Mouse (Mus musculus) hindbrain, embryonic 12.5 days (tissue): ENCODE results near the gene Akap1. TPM values are rescaled to one million over a fixed set of nuclear protein-coding genes. Genes with fewer than 3 reads are reported as not detected.

ENCODE experiments used
- ATAC-seq: fragments of 200-750 bp; cut with Nextera tagmentation; 2 replicates; pipeline ENCODE4 v1.8.0; 2017; ENCODE audit warnings: moderate TSS enrichment; ENCODE audit not compliant: low FRiP score
- H3K27ac ChIP-seq: fragments of 300-500 bp; sonication (generic); 2 replicates; pipeline ENCODE4 v1.5.1; 2016; ENCODE audit warnings: mild to moderate bottlenecking
- H3K27me3 ChIP-seq: fragments of 300-500 bp; sonication (generic); 2 replicates; pipeline ENCODE4 v1.6.1; 2016; ENCODE audit warnings: mild to moderate bottlenecking
- H3K36me3 ChIP-seq: fragments of 300-500 bp; sonication (generic); 2 replicates; pipeline ENCODE4 v1.6.1; 2016; ENCODE audit warnings: mild to moderate bottlenecking
- H3K4me1 ChIP-seq: fragments of 300-500 bp; sonication (generic); 2 replicates; pipeline ENCODE4 v1.6.1; 2016
- H3K4me2 ChIP-seq: fragments of 300-500 bp; sonication (generic); replicated peaks from 2 replicates; pipeline ENCODE4 v1.6.1; 2016; ENCODE audit warnings: mild to moderate bottlenecking
- H3K4me3 ChIP-seq: fragments of 300-500 bp; sonication (generic); 2 replicates; pipeline ENCODE4 v1.5.1; 2016; ENCODE audit warnings: mild to moderate bottlenecking
- H3K9ac ChIP-seq: fragments of 300-500 bp; sonication (generic); 2 replicates; pipeline ENCODE4 v1.6.1; 2016; ENCODE audit warnings: mild to moderate bottlenecking, moderate library complexity
- H3K9me3 ChIP-seq: fragments of 300-500 bp; sonication (generic); replicated peaks from 2 replicates; pipeline ENCODE4 v1.6.1; 2016; ENCODE audit warnings: mild to moderate bottlenecking
- WGBS: fragments of 180-500 bp; shearing (Covaris S2); methylation state at CpG from one replicate; pipeline ENCODE4 v1.1.7; 2016; 5-methylcytosine and 5-hydroxymethylcytosine counted together
- polyA plus RNA-seq: library from polyadenylated mRNA; unstranded; fragments of >200 nt; fragmentation: Nextera tagmentation; extraction: Ambion mirVana; gene quantifications from 2 replicates; pipeline ENCODE4 v1.2.1, GENCODE M21; 2016

The Akap1 gene
- polyA plus RNA-seq, 1 experiment from 2014 or later: 21.8 TPM

- no peak for ATAC-seq
- 73% methylated on average over 3 of the region's 3 CpGs for WGBS
- Histone ChIP-seq H3K4me2 (no peak overlapping the region), H3K4me1 (peaks cover 27% of the 10 kb centered on the region), H3K9me3 (no peaks in the 10 kb centered on the region), H3K27ac (no peak overlapping the region), H3K4me3 (no peak overlapping the region), H3K27me3 (no peaks in the 10 kb centered on the region), H3K9ac (no peak overlapping the region), H3K36me3 (peaks cover 10% of the 10 kb centered on the region)
Measured at GRCm38 (mm10) chr11:88849732-88850131, 14.7 kb downstream of the Akap1 start.

GRCm38 (mm10) chr11:88849284-88849683 lies 15.1 kb downstream of the Akap1 start:
- no peak overlapping the region for H3K4me3 ChIP-seq
- 78% methylated on average over 8 of the region's 8 CpGs for WGBS
- no peak for ATAC-seq
- no peak overlapping the region for H3K27ac ChIP-seq
- H3K9ac ChIP-seq: 0 out of 2 replicates have a peak overlapping the region, but pooled peaks have one; percentile 18
- H3K4me1 ChIP-seq: peaks cover 27% of the 10 kb centered on the region
- H3K4me2 ChIP-seq: no peak overlapping the region
- H3K36me3 ChIP-seq: peaks cover 15% of the 10 kb centered on the region
- H3K27me3 ChIP-seq: no peaks in the 10 kb centered on the region
- H3K9me3 ChIP-seq: no peaks in the 10 kb centered on the region

- no peak overlapping the region for H3K4me2 ChIP-seq
- H3K27ac ChIP-seq: peak overlapping the region; percentile 5; the same call in 1 of the 2 replicates
- peaks cover 27% of the 10 kb centered on the region for H3K4me1 ChIP-seq
- no peak overlapping the region for H3K4me3 ChIP-seq
- WGBS: 28% methylated on average over 5 of the region's 5 CpGs
- H3K27me3 ChIP-seq: no peaks in the 10 kb centered on the region
- no peaks in the 10 kb centered on the region for H3K9me3 ChIP-seq
- 0 out of 2 replicates have a peak overlapping the region, but pooled peaks have one; percentile 18 for H3K9ac ChIP-seq
- peak; percentile 66 for ATAC-seq
- peaks cover 22% of the 10 kb centered on the region for H3K36me3 ChIP-seq
Measured at GRCm38 (mm10) chr11:88848590-88848989, 15.8 kb downstream of the Akap1 start.

GRCm38 (mm10) chr11:88847281-88848006 lies 16.9 kb downstream of the Akap1 start:
- Histone ChIP-seq H3K9me3 (no peaks in the 10 kb centered on the region), H3K27ac (no peak overlapping the region), H3K4me3 (no peak overlapping the region), H3K9ac (no peak overlapping the region), H3K36me3 (peaks cover 27% of the 10 kb centered on the region), H3K27me3 (no peaks in the 10 kb centered on the region), H3K4me2 (no peak overlapping the region), H3K4me1 (peaks cover 27% of the 10 kb centered on the region)
- 84% methylated on average over 8 of the region's 8 CpGs for WGBS
- no peak for ATAC-seq

DNA sequence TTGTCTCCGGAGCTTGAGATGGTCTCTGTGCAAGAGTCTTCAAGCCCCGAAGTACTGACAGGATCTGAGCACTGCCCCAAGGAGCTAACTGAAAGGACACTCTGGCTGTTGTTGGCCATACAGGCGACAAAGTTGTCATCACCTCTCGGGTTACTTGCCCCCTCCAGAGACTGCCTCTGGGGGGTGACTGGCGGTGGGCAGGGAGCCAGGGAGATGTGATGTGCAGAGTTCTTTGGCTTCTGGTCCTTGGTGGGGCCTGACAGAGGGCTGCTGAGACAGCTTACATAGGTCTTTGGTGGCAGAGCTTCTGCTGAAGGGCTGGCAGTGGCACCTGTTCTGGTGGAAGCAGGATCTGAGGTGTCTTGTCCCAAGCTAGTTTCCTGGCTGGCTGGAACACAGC lies 20.0 kb downstream of the Akap1 start:
- no peak overlapping the region for H3K4me2 ChIP-seq
- H3K27ac ChIP-seq: no peak overlapping the region
- 89% methylated on average over 5 of the region's 5 CpGs for WGBS
- H3K9ac ChIP-seq: no peak overlapping the region
- no peak for ATAC-seq
- H3K9me3 ChIP-seq: no peaks in the 10 kb centered on the region
- H3K4me1 ChIP-seq: peaks cover 15% of the 10 kb centered on the region
- H3K27me3 ChIP-seq: no peaks in the 10 kb centered on the region
- peaks cover 31% of the 10 kb centered on the region for H3K36me3 ChIP-seq
- H3K4me3 ChIP-seq: no peak overlapping the region

DNA sequence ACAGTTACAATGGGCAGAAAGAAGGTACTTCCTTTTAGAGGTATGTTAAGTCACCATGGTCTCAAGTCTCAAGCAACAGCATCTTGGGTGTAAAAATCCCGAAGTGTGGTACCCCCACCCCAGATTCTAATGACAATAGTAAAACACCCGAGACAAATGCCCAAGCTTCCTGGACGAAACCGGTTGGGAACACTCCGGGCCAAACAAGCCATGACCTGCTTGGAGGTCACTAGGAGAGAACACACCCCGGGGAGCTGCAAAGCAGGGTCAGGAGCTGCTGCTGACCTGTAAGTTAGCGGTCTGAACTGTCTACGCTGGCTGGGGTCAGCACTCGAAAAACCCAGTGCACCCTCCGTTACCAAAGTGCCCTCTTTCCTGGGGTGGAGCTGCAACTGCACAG lies 21.1 kb downstream of the Akap1 start:
- ATAC-seq: no peak
- Histone ChIP-seq H3K9me3 (no peaks in the 10 kb centered on the region), H3K4me1 (peaks cover 4% of the 10 kb centered on the region), H3K9ac (no peak overlapping the region), H3K4me2 (no peak overlapping the region), H3K4me3 (no peak overlapping the region), H3K27ac (no peak overlapping the region), H3K36me3 (peaks cover 41% of the 10 kb centered on the region), H3K27me3 (no peaks in the 10 kb centered on the region)
- WGBS: 88% methylated on average over 10 of the region's 10 CpGs

DNA sequence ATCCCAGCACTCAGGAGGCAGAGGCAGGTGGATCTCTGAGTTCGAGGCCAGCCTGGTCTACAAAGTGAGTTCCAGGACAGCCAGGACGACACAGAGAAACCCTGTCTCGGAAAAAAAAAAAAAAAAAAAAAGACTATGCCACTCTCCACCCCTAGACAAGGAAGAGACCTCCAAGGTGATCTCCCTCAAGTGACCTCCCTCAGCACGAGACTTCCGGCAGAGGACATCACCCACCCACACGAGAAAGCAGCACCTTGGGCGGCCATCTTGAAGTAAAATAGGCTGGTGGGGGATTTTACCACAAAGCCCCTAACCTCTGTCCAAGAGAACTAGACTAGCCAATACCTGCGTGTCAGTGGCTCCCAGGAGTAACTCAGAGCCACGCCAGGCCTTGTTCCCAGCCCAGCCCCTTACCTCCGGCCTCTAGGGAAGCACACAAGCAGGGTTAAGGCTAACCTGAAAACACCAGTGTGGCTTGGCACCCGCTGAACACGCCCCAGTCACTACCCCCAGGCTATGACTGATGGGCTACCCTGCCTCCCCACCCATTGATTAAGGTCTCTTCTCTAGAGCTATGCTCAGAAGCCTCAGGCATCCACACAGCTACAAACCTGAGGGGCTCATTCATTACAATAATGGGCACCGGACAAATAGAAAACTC lies 21.9 kb downstream of the Akap1 start:
- Histone ChIP-seq H3K9me3 (no peaks in the 10 kb centered on the region), H3K9ac (no peak overlapping the region), H3K4me3 (no peak overlapping the region), H3K27ac (no peak overlapping the region), H3K4me2 (no peak overlapping the region), H3K27me3 (no peaks in the 10 kb centered on the region), H3K4me1 (no peaks in the 10 kb centered on the region), H3K36me3 (peaks cover 50% of the 10 kb centered on the region)
- 94% methylated on average over 13 of the region's 13 CpGs for WGBS
- ATAC-seq: no peak

DNA sequence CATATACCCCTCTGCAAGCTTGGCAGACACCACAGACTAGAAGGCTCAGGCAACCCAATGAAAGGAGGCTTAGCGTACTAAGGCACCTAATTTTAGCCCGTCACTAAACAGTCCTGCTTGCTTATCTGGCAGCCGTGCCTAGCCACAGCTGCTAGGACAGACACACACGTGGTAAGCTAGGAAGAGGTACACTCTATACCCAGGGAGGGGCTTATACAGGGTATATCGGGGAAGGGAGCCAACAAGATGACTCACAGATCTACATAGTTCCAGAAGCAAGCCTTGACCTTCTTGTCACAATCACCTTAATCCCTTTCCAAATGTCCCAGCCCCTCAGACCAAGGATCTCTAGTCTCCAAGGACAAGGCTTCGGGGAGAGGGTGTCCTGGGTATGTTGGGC lies 23.0 kb downstream of the Akap1 start:
- peaks cover 60% of the 10 kb centered on the region for H3K36me3 ChIP-seq
- WGBS: 87% methylated on average over 6 of the region's 6 CpGs

GRCm38 (mm10) chr11:88840724-88841350 lies 23.5 kb downstream of the Akap1 start:
- no peak for ATAC-seq
- H3K9ac ChIP-seq: no peak overlapping the region
- no peaks in the 10 kb centered on the region for H3K4me1 ChIP-seq
- no peak overlapping the region for H3K27ac ChIP-seq
- H3K27me3 ChIP-seq: no peaks in the 10 kb centered on the region
- peaks cover 65% of the 10 kb centered on the region for H3K36me3 ChIP-seq
- 87% methylated on average over 10 of the region's 10 CpGs for WGBS
- no peak overlapping the region for H3K4me2 ChIP-seq
- H3K4me3 ChIP-seq: no peak overlapping the region
- no peaks in the 10 kb centered on the region for H3K9me3 ChIP-seq

More for the DNA sequence above, 23.0 kb downstream of the Akap1 start:
- Histone ChIP-seq H3K9me3 (no peaks in the 10 kb centered on the region), H3K4me2 (no peak overlapping the region), H3K27me3 (no peaks in the 10 kb centered on the region), H3K9ac (no peak overlapping the region), H3K27ac (no peak overlapping the region), H3K4me1 (no peaks in the 10 kb centered on the region), H3K4me3 (no peak overlapping the region)
- ATAC-seq: no peak

DNA sequence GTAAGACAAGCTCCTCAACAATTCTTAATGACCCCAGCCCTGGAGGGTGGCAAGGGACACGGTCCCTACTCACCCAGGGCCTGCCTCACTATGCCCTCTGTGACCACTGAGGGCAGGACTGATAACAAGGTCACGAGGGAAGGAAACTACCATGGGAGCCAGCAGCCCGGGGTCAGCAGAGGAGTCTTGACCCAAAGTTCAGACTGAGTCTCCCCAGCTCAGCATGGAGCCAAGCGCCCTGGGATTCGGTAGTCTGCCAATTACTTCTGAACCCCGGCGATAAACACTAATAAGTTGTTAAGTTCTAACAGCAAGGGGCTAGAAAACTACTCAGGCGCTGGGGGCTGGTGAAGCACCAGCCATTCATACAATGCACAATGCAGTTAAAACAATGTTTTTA lies 24.1 kb downstream of the Akap1 start:
- ATAC-seq: no peak
- whole genome bisulfite sequencing: 79% methylated on average over 8 of the region's 8 CpGs

DNA sequence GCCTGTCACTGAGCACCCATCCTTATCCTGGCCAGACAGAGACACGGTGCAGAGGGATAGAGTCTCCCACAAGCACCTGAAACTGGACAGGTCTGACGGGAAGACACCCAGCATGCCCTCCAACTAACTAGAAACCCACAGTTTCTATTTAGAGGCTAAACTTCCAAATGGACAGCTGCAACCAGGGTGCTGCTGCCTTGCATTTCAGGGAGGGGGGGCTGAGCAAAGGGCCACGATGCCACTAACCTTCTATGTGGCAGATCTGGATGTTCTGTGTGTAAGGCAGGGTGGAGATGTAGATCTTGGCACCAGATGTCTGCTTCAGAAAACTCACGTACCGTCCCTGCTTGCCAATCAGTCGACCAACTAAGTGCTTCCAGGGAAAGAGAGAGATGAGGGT lies 25.0 kb downstream of the Akap1 start:
- peaks cover 61% of the 10 kb centered on the region for H3K36me3 ChIP-seq
- no peaks in the 10 kb centered on the region for H3K27me3 ChIP-seq
- H3K4me3 ChIP-seq: no peak overlapping the region
- WGBS: 87% methylated on average over 6 of the region's 6 CpGs
- H3K9ac ChIP-seq: no peak overlapping the region
- ATAC-seq: no peak
- H3K27ac ChIP-seq: no peak overlapping the region
- H3K4me2 ChIP-seq: no peak overlapping the region
- H3K9me3 ChIP-seq: no peaks in the 10 kb centered on the region
- H3K4me1 ChIP-seq: no peaks in the 10 kb centered on the region

More for the DNA sequence above, 24.1 kb downstream of the Akap1 start:
- H3K9ac ChIP-seq: no peak overlapping the region
- H3K36me3 ChIP-seq: peaks cover 61% of the 10 kb centered on the region
- H3K4me1 ChIP-seq: no peaks in the 10 kb centered on the region
- H3K9me3 ChIP-seq: no peaks in the 10 kb centered on the region
- H3K27ac ChIP-seq: no peak overlapping the region
- no peak overlapping the region for H3K4me3 ChIP-seq
- H3K4me2 ChIP-seq: no peak overlapping the region
- no peaks in the 10 kb centered on the region for H3K27me3 ChIP-seq

DNA sequence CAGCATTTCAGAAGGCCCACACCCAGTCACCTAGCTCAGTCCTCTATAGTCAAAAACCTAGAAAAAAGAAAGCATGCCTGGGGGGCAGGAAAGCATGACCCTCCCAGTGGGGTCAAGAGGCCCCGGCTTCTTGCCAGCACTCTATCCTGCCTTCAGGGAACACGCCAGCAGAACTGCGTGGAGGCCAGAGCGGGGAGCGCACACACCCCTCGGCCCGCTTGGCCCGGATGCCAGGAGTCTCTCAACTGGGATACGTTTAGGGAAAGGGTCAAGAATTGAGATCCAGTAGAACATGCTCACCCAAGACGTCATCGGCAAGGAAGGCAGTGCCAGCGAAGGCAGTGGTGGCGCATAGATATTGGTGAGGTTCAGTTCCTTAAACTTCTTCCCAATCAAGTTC lies 25.8 kb downstream of the Akap1 start:
- Histone ChIP-seq H3K4me2 (no peak overlapping the region), H3K9ac (no peak overlapping the region), H3K4me1 (no peaks in the 10 kb centered on the region), H3K4me3 (no peak overlapping the region), H3K9me3 (no peaks in the 10 kb centered on the region), H3K36me3 (peaks cover 60% of the 10 kb centered on the region), H3K27ac (no peak overlapping the region), H3K27me3 (no peaks in the 10 kb centered on the region)
- 94% methylated on average over 13 of the region's 13 CpGs for WGBS
- no peak for ATAC-seq
